Mouse (Mus musculus) activated CD4-positive, CD25-positive, alpha-beta regulatory T cell, adult 4 months (primary cell): ENCODE results near the gene Tnrc6c. TPM values are rescaled to one million over a fixed set of nuclear protein-coding genes. Genes with fewer than 3 reads are reported as not detected.

Experiments used
- ATAC-seq: one replicate; pipeline ENCODE4 v1.8.0; 2017
- polyA plus RNA-seq, 2 experiments: library from polyadenylated mRNA; unstranded; fragments of 100-300 nt; shearing (Covaris generic); gene quantifications; one replicate each; pipeline ENCODE4 v1.2.1; 2017

Tnrc6c gene
- polyA plus RNA-seq, 2 experiments from 2014 or later: 14.3 to 16.8 TPM

DNA sequence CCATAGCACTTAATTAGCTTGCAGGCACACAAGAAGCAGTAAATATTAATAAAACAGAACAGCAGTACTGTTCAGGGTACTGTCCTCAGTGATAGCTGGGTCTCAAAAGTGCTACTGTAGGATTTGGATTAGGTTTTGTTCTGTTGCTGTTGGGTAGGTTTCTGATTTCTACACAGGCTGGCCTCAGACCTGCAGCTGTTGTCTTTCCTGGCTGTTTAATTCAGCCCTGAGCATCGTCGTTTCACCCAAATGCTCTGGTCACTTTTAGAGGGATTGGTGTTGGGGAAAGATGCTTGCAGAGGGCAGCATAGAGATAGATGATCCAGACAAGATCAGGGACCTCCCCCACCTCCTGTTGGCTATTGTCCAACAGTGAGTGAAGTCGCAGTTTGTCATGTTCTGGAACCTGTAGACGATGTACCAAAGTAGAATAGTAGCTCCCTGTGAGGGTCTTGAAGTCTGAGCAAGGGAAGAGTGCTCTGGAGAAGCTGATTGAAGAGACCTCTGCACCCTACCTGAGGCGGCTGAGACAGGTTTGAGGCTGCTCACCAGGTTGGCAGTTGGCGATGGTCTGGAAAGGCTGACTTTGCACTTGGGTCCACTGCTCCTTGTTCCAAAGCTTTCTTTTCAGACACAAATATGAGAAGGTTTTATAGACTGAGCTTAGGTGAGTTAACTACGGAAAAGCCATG lies 75.9 kb downstream of the Tnrc6c start:
- ATAC-seq: no peak

DNA sequence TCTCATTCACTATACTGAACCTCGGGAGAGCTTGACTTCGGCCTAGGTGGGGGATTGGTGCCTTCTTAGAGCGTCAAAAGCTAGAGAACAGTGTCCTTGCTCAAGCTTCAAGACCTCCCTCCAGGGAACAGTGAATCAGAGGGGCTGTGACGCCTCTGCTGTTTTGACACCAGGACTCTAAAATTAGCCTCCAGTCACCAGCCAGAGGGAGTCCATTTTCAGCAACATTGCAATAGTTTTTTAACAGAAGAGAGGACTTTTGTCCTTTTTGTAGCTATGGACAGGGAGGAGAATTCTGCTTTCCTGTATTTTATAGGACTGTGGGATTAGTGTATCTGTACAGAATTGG lies 76.4 kb downstream of the Tnrc6c start:
- no peak for ATAC-seq

DNA sequence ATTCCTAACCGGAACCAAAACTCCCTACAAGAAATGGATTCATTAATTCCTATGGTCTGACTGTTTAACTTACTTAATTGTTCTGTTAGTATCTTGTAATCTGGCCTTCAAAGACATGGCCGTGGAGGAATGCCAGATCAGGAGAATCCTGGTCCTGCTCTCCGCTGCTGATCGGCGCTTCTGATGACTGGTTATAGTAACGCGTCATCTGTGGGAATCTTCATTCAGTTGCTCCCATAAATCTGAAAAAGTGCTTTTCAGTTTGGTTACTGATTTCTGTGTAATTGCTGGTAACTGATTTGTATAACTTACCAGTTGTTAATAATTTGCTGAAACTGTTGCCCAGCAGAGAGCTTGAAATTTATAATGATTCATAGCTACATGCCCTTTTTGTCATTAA lies 77.4 kb downstream of the Tnrc6c start:
- no peak for ATAC-seq

DNA sequence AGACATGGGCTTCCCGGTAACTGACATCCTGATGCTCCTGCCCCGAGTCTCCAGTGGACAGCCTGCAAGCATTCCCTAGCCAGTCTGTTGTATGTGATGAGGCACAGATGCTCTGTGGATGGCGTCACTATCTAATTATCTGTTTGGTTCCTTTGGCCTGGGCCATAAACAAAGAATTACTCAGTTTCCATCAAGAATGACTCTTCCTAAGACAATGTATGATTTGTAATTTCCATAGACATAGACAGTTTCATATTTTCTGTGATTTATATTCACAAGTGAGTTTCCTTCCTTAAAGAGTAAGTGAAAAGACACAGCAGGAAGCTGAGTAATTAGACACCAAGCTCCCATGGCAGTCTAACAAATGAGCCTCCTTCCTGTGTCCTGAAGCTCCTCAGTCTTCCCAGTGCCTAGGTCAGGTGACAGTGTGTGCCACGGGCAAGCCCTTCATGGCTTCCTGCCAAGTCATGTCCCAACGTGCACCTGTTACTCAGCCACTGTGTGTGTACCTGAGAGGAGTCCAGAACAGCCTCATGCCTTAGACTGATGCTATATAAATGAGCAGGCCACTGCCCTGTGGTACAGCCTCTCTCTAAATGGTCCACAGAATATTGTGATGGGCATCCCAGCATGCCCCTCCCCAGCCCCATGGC lies 82.1 kb downstream of the Tnrc6c start:
- no peak for ATAC-seq

DNA sequence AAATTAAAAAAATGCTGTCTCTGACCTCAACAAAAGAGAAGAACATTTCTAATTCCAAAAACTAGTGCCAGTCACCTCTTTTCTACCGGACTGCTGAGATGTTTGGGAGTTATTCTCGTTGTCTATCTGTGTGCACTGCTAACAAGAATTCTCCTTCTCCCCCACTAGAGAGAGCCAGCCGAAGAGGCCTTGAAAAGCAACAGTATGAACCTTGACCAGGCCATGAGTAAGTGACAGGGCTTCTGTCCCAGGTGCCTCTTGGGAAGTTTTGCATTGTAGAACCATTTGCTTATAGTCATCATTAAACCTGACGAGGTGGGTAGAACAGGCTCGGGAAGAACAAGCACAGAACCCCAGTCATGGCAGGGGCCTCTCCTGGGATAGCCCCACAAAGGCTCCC lies 84.0 kb downstream of the Tnrc6c start:
- no peak for ATAC-seq

DNA sequence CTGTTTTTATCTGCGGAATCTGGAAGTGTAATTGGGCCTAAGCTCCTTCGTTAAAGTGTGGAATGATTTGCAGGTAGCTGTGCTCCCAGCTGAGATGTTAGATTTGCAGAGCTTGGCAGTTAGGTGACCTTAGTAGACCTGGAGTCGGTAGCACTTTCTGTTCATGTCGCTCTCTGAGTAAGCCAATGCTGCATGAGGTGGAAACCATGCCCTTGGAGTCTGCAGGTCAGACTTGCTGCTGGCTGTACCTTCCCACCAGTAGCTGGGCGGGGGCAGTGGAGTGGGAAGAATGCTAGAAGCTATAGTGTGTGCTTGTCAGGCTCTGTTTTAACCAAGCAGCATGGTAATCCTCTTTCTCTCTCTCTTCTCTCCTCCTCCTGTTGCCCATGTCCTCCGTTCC lies 87.0 kb downstream of the Tnrc6c start:
- no peak for ATAC-seq

DNA sequence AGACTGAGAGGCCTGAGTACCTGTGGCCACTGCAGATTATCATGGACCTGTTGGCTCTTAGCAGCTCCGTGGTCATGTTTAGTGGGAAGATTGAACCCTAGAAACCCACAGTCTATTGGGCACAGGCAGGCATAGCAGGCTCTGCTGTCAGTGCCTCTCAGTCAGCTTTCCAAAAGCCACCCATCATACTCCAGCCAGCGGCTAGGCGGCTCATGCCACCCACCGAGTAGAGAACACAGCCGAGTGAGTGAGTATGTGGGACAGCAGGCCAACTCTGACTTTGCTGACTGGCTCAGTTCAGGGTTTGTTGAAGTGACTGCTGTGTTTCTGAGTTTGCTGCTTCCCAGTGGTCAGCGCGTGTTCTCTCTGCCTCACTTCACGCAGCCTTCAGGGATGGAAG lies 88.2 kb downstream of the Tnrc6c start:
- no peak for ATAC-seq

DNA sequence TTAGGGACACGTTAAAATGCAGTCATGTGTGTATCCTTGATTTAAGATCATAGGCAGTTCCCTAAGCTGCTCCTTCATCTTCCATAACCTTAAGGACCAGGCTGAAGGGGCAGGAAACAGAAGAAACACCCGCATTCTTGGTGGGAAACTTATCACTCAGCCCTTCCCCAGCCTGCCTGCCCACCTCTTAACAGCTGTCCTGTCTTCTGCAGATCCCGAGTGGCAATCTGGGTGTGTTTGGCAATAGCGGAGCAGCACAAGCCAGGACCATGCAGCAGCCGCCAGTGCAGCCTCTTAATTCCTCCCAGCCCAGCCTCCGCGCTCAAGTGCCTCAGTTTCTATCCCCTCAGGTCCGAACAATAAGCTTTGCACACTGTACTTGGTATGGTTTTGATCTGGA lies 88.6 kb downstream of the Tnrc6c start:
- no peak for ATAC-seq

DNA sequence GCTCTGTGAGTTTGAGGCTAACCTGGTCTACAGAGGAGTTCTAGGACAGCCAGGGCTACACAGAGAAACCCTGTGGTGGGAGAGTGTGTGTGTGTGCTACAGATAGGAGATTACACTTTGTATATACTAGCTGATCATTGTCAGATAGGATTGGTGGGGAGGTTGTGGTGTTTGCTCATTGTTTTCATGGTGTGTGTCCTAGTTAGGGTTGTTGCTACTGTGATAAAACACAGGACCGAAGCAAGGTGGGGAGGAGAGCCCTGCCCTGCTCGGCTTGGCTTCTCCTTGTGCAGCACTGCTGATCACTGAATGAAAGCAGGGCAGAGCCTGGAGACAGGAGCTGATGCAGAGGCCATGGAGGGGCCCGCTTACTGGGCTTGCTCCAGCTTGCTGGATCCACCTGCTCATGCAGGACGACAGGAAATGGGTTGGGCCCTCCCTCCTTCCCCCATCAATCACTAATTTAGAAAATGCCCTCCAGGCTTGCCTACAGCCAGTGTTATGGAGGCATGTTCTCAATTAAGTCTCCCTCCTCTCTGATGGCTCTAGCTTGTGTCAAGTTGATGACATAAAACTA lies 89.5 kb downstream of the Tnrc6c start:
- no peak for ATAC-seq

DNA sequence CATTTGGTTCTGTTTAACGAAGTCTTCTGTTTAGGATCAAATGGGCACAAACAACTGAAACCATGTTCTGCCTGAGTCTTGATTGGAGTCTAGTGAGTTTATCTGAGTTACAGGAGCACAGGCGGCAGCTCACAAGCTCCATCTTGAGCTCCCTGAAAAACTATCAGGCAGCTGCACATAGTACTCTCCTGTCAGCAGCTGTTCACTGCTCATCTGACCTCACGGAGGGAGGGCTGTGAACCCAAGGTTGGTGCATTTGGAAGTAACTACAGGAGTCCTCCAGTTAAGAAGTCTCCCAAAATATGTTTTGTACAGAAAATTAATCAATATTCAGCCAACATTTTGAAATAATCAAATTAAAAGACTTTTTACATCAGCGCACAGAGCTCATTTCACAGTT lies 94.5 kb downstream of the Tnrc6c start:
- no peak for ATAC-seq

DNA sequence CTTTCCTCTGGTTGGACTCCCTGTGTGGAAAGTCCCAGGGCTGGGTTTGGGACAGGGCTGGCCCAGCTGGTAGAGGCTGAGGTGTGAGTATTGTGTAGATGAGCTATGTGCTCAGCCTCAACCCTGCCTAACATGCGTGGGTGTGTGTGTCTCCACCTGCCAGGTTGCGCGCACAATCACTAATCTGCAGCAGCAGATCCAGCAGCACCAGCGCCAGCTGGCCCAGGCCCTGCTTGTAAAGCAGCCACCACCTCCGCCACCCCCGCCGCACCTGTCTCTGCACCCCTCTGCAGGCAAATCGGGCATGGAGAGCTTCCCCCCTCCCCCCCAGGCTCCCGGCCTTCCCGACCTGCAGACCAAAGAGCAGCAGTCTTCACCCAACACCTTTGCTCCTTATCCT lies 95.3 kb downstream of the Tnrc6c start:
- no peak for ATAC-seq

DNA sequence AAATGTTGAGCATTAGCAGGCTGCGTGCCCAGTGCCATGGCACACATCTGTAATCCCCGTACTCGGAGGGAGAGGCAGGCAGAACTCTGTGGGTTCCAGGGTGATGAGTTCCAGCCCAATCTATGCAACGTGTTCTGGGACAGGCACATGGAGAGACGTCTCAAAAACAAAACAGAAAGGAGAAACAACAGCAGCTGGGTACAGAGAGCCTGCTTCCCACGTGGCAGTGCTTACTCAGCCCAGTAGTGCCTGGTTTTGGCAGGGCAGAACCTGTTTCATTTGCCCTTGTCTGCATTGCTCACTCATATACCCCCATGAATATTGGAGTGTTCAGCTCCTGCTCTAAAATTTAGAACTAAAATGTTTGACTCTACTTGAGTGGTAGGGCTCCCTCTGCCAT lies 97.5 kb downstream of the Tnrc6c start:
- ATAC-seq: no peak

DNA sequence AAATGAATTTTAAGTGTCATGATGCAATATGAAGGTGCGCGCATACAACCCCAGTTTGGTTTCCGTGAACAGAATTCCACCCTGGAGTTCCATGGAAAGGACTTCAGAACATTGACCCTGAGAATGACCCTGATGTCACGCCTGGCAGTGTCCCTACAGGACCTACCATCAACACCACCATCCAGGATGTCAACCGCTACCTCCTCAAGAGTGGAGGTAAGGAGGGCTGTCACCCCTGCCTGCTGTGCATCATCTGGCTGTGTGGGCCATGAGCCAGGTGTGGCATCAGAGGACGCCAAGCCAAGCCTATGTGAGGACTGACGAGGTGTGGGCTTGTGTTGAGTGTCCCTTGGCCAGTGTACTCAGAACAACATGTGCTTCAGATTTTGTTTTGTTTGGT lies 101.8 kb downstream of the Tnrc6c start:
- ATAC-seq: no peak

DNA sequence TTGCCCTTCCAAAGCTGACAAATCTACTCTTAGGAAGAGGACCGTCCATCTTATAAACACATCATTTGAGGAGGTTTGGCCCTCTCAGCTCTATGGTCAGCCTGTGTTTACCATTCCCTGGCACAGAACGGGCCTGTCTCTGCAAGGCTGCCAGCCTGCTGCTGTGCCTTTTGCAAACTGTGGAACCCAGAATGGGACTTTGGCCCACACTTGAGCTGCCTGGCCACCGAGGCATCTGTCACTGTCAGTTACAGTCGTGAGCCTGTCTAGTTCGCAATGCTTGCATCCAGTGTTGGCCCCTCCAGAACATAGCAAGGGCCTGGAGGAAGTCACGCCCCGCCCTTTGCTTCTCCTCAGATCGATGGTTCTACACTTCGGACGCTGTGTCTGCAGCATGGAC lies 105.2 kb downstream of the Tnrc6c start:
- no peak for ATAC-seq

DNA sequence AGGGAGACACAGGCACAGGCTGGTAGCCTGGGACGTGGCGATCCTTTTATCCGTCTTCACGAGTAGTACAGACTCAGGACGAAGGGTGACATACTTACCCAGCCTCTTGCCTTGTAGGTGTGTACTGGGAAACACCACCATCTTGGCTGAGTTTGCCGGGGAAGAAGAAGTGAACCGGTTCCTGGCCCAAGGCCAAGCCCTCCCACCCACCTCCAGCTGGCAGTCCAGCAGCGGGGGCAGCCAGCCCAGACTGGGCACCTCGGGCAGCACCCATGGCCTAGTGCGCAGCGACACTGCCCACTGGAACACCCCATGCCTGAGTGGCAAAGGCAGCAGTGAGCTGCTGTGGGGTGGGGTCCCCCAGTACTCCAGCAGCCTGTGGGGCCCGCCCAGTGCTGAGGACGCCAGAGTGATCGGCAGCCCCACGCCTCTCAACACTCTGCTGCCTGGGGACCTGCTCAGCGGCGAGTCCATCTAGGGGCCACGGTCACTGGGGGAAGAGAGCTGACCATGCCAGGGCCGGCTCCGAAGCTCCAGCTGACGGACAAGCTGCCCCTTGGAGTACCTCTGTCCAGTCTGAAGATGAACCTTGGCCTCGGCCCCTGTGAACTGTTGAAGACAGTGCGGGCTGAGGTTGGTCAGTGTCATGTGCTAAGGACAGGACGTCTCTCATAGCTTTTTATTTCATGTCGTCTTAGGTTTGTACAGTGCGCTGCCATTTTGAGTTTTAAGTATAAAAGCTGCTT lies 106.5 kb downstream of the Tnrc6c start:
- ATAC-seq: no peak

DNA sequence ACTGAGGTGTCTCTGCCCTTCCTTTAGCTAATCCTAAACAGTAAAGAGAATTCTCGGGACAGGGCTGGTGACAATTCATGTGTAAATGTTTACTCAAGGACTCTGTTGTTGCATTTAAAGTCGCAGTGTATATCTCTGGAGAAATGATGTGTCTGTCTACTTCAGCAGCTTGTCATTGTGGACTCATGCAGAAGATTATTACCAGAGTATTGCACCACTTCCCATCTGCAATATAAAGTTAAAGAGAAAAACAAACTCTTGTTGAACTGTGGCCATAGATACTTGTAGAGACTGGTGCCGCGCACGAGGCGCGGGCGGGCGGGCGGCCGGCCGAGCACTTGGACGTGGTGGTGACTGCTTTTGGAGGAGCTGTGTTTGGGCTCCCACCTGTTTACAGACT lies 107.7 kb downstream of the Tnrc6c start:
- ATAC-seq: no peak

DNA sequence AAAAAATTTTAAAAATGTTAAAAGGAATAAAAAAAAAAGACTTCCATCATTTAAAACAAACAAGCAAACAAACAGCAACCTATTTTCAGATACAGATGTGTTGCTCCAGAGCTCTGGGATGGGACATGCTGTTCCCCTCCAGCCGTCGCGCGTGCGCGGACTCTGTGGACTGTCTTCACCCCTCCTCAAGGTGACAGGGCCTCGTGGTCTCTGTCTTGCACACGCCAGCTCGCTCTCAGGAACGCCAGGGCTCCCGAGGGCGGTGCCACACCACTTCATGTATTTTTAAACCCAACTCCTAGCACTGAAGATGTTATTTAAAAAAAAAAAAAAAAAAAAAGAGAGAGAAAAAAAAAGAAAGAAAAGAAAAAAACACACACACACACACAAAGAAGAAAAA lies 108.2 kb downstream of the Tnrc6c start:
- no peak for ATAC-seq

DNA sequence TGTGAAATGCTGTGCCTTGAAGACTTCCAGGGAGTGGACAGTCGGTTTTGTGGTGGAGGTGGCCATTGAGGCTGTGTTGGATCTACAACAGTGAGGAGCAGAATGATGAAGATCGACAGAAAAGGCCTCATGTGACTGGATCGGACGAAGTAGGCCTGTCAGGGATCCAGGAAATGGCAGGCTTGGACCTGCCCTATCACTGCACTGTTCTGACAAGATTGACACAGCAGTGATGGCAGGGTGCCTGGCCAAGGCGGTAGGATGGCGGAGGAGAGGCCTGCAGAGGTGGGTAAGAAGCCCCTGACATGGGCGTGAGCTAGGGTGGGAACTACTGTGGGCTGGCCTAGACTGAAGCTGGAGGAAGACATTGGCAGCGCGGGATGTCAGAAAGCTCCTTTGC lies 110.2 kb downstream of the Tnrc6c start:
- no peak for ATAC-seq

DNA sequence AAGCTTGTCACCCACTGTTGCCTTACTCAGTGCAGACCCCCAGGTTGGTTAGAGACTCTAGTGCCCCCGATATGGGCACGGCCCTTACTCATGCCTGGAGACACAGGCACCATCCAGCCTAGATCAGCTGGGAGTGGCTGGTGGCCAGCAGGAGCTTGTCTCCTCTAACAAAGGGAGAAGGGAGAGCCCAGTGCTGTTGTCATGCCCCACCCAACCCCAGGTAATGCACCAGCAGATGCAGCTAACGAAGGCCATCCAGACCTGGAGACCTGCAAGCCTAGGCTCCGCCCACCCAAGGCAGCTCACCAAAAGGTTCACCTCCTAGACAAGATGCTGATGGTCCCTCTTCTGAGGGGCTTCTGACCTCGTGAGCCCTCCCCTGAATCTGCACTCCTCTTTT lies 111.3 kb downstream of the Tnrc6c start:
- no peak for ATAC-seq

DNA sequence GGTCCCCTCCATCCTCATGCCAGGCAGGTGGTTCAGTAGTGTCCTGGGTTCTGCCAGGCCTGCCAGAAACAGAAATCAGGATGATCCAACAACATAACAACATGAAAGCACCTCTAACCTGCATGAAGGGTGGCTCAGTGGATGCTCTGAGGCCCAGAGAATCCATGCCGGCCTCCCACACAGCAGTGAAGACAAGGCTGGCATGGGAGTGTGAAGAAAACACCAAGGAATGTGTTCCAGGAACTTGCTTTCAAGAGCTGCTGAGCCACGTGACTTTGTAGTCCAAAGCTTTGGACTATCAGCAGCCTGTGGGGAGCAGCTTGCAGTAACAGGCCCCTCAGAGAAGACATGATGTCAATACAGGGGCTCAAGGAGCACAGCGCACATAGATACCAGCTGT lies 112.2 kb downstream of the Tnrc6c start:
- ATAC-seq: no peak

DNA sequence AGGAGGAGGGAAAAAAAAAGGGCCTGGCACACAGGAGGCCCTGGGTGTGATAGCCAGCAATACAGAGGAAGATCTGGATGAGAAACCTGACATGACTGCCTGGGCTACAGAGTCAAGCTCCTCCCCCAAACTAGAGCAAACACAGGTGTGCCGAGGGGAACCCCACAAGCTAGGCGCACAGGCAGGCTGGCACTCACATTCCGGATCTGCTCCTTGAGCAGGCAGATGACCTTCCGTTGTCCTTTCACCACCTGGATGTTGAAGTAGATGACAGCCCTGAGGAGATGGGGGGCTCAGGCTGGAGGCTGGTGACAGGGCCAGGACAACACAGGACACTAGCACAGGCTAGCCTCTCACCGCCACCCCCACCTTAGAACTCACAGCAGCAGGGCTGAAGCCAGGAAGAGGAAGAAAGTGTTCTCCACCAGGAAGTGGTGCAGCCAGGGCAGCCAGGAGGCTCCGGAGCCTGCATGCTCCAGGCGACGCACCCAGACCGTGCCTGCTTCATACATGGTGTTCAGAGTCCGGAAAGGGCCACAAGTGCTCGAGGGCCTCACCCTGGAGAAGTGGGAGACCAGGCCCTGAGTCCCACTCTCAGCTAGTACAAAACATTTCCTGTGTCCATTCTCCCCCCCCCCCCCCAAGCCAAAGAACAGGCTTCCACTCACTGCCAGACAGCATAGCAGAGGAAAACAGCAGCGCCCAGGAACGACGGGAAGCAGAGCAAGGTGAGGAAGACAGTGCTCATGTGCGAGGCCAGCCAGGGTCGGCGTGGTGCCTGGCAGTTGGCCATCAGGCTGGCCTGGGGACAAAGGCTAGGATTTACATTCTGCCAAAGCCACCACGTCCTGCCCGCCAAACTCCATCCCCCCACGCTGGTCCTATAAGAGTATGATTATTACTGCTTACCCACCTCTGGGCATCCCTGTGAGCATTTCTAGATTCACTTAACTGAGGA lies 114.9 kb downstream of the Tnrc6c start:
- ATAC-seq: no peak

DNA sequence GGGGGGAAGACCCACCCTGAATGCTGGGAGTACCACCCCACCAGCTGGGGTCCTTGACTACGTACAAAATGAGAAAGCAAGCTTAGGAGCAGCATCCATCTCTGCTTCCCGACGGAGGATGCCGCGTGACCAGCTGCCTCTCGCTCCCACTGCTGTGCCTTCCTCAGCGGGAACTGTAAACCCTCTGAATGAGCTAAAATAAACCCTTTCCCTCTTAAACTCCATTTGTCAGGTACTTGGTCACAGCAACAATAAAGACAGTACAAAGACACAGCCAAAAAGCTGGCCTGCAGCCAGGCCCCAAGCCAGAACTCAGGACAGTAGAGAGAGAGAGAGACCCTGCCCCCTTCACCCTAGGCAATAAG lies 115.6 kb downstream of the Tnrc6c start:
- no peak for ATAC-seq

DNA sequence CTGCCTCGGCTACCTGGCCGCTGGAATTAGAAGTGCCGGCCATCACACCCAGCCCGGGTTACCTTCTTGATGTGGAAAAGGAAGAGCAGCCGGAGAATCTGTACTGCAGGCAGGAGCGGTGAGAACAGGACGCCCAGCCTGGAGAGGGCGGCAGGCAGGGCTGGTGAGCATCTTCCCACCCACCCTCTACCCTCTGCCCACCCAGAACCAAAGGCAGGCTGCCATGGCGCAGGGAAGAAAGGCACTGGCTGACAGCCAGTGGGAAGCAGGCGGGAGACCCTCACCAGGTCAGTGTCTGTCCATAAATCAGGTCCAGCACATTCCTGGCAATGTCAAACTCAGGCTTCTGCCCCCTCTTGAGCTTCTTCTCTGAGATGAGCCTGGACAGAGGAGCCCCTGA lies 116.3 kb downstream of the Tnrc6c start:
- ATAC-seq: no peak
